Mouse (Mus musculus) embryonic facial prominence, embryonic 14.5 days (tissue): Measurements from ENCODE around the gene Nacad. TPM values are rescaled to one million over a fixed set of nuclear protein-coding genes. Genes with fewer than 3 reads are reported as not detected.

Experiments used
- ATAC-seq: fragments of 200-750 bp; cut with Nextera tagmentation; 2 replicates; pipeline ENCODE4 v1.8.0; 2017; ENCODE audit warnings: low read depth, moderate number of reproducible peaks, moderate TSS enrichment
- DNase-seq: peaks from one replicate; pipeline ENCODE4 v3.0.0-alpha.2; 2015; ENCODE audit warnings: low spot score
- H3K27ac ChIP-seq: fragments of 300-500 bp; sonication (generic); replicated peaks from 2 replicates; pipeline ENCODE4 v1.5.1; 2014; ENCODE audit warnings: low read depth, mild to moderate bottlenecking, low read length, moderate library complexity
- H3K27me3 ChIP-seq: fragments of 300-500 bp; sonication (generic); replicated peaks from 2 replicates; pipeline ENCODE4 v1.6.1; 2014; ENCODE audit warnings: low read length; ENCODE audit not compliant: control insufficient read depth, insufficient read depth
- H3K36me3 ChIP-seq: fragments of 300-500 bp; sonication (generic); 2 replicates; pipeline ENCODE4 v1.6.1; 2014; ENCODE audit warnings: low read length, mixed read lengths; ENCODE audit not compliant: control insufficient read depth, insufficient read depth
- H3K4me1 ChIP-seq: fragments of 300-500 bp; sonication (generic); 2 replicates; pipeline ENCODE4 v1.6.1; 2014; ENCODE audit warnings: antibody characterized with exemption, low read length; ENCODE audit not compliant: control insufficient read depth, insufficient read depth
- H3K4me2 ChIP-seq: fragments of 300-500 bp; sonication (generic); 2 replicates; pipeline ENCODE4 v1.6.1; 2014; ENCODE audit warnings: low read depth, mild to moderate bottlenecking, low read length, moderate library complexity, mixed read lengths
- H3K4me3 ChIP-seq: fragments of 300-500 bp; sonication (generic); 2 replicates; pipeline ENCODE4 v1.5.1; 2014; ENCODE audit warnings: low read depth, mild to moderate bottlenecking, low read length
- H3K9ac ChIP-seq: fragments of 300-500 bp; sonication (generic); 2 replicates; pipeline ENCODE4 v1.6.1; 2014; ENCODE audit warnings: low read depth, mild to moderate bottlenecking, low read length, moderate library complexity, mixed read lengths
- H3K9me3 ChIP-seq: fragments of 300-500 bp; sonication (generic); 2 replicates; pipeline ENCODE4 v1.6.1; 2016; ENCODE audit warnings: low read length; ENCODE audit not compliant: control insufficient read depth
- WGBS: fragments of 180-500 bp; shearing (Covaris S2); extraction: QIAGEN DNeasy Blood & Tissue Kit; methylation state at CpG from one replicate; pipeline ENCODE4 v1.1.7; 2014; 5-methylcytosine and 5-hydroxymethylcytosine counted together
- polyA plus RNA-seq: library from polyadenylated mRNA; unstranded; fragments of >200 nt; fragmentation: Nextera tagmentation; extraction: Ambion mirVana; gene quantifications from 2 replicates; pipeline ENCODE4 v1.2.1, GENCODE M21; 2014

Gene Nacad
- polyA plus RNA-seq, 1 experiment from 2014 or later, result 7.0 TPM

DNA sequence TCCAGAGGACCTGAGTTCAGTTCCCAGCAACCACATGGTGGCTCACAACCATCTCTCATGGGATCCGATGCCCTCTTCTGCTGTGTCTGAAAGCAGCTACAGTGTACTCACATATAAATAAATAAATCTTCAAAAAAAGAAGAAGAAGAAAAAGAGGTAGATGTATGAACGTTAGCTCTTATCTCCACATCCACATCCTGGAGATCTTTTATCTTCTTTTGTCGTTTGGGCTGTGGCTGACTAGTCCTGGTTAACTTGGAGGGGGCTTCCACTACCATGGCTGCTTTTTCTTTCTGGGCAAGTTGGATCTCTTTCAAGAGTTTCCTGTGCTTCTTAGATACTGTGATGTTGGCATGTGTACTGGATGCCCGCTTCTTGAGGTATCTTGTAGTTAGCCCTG is 42.7 kb downstream of the Nacad start:
- Histone ChIP-seq H3K9ac (no peak overlapping the region), H3K27me3 (no peaks in the 10 kb centered on the region), H3K36me3 (peaks cover 7% of the 10 kb centered on the region), H3K27ac (no peak overlapping the region), H3K4me1 (peaks cover 8% of the 10 kb centered on the region; the same call in 1 of the 2 replicates), H3K9me3 (no peaks in the 10 kb centered on the region), H3K4me3 (no peak overlapping the region), H3K4me2 (no peak overlapping the region)
- DNase-seq (no peak), ATAC-seq (no peak)
- WGBS, result 92% methylated on average over 4 of the region's 4 CpGs

DNA sequence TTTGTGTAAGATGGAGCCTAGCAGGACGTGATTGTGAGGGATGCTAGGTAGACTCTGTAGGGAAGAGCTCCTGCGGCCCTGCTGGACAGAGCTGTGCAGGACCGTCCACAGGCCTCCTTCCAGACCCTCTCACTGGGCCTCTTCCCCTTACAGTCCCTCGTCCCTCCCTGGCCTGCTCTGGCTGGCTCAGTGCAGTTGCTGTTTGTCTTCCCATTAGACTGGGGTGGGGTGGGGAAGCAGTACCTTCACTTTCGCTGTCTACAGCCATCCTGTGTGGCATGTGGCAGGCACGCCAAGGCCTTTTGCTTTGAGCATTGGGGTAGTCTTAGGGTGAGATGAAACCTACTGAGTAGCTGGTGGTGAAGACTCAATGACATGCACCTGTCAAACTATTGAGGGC is 43.5 kb downstream of the Nacad start:
- H3K9ac ChIP-seq, result no peak overlapping the region
- 84% methylated on average over 6 of the region's 6 CpGs for WGBS

DNA sequence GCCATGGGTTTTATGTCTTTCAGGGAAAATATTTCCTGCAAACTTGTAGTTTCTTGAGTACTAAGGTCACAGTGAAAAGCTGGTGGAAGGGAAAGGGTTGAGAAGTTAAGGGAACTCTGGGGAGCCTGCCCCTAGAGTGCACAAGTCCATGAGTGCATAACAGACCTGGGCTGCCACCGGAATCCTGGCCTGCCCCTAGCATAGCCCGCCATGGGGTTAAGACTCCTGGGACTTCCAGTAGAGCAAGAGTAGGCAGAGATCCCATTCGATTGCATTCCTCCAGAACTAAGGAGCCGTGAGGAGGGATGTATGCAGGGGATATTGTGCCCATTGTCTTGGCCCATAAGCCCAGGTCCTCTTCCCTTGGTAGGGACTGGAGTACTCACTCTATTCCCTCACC is 44.4 kb downstream of the Nacad start:
- Histone ChIP-seq H3K36me3 (peaks cover 11% of the 10 kb centered on the region), H3K4me1 (peaks cover 8% of the 10 kb centered on the region; the same call in 1 of the 2 replicates), H3K27ac (0 out of 2 replicates have a peak overlapping the region, but pooled peaks have one; percentile 6), H3K9ac (no peak overlapping the region), H3K4me3 (no peak overlapping the region), H3K4me2 (no peak overlapping the region), H3K9me3 (no peaks in the 10 kb centered on the region), H3K27me3 (no peaks in the 10 kb centered on the region)
- ATAC-seq, result no peak
- WGBS, result 91% methylated on average over 4 of the region's 4 CpGs
- DNase-seq, result no peak

More for the DNA sequence above, 43.5 kb downstream of the Nacad start:
- Histone ChIP-seq H3K9me3 (no peaks in the 10 kb centered on the region), H3K27ac (no peak overlapping the region), H3K27me3 (no peaks in the 10 kb centered on the region), H3K36me3 (peaks cover 7% of the 10 kb centered on the region), H3K4me1 (peaks cover 8% of the 10 kb centered on the region; the same call in 1 of the 2 replicates), H3K4me3 (no peak overlapping the region), H3K4me2 (no peak overlapping the region)
- ATAC-seq, result 0 out of 2 replicates have a peak, but pooled peaks have one; percentile 44
- DNase-seq, result no peak

DNA sequence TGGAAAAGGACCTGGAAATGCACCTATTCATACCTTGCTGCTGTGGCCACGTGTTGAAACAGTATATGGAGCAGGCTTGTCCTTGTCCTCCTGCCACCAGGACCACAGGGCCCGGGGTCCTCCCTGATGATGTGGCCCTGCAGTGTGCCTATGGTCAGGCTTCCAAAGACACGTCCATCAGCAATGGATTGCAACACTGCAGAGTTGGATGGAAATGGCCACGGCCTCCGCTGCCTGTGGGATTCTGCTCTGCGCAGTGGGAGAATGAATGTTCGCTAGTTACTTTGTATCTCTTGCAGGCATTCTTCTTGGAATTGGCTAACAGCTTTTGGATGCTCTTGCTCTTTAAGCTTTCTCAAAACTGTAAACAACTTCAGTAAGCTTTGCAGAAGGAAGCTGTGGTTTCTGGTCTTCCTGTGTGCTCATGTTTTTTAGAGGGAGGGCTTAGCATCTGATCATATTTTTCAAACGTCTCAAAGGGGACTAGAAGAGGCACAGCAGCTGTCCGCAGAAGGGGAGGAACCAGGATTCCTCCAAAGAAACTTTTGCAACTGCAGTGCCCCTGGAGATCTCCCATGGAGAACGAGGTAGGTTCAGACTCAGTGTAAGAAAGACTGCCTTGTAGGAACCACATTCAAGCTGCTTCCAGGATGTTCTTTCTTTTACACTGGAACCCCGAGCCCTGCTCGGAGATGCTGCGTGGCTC is 45.0 kb downstream of the Nacad start:
- no peaks in the 10 kb centered on the region for H3K27me3 ChIP-seq
- H3K9me3 ChIP-seq, result no peaks in the 10 kb centered on the region

DNA sequence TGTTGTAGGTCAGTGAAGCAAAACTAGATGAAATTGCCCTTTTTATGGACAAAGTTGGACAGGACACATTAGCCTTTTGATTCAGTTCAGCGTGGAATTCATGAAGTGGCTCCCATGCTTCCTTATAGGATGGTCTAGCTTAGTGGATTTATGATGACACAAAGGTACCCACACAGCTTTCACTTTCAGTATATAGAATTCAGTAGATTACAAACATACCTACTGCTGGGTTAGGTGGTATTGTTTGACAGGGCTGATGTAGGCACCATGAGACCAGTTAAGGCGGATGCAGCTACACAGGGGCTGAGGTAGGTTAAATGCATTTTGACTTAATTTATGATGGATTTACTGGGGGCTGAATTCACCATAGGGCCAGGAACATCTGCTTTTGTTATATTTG is 45.9 kb downstream of the Nacad start:
- Histone ChIP-seq H3K4me3 (no peak overlapping the region), H3K9ac (no peak overlapping the region), H3K4me2 (no peak overlapping the region), H3K9me3 (no peaks in the 10 kb centered on the region), H3K27ac (no peak overlapping the region), H3K27me3 (no peaks in the 10 kb centered on the region), H3K36me3 (peaks cover 11% of the 10 kb centered on the region), H3K4me1 (peaks cover 8% of the 10 kb centered on the region; the same call in 1 of the 2 replicates)
- no peak for ATAC-seq
- DNase-seq, result no peak
- 94% methylated on average over 2 of the region's 2 CpGs for WGBS

More for the DNA sequence above, 45.0 kb downstream of the Nacad start:
- 76% methylated on average over 13 of the region's 13 CpGs for WGBS
- peaks cover 11% of the 10 kb centered on the region for H3K36me3 ChIP-seq
- H3K27ac ChIP-seq, result 0 out of 2 replicates have a peak overlapping the region, but pooled peaks have one; percentile 15
- DNase-seq, result peak; percentile 20
- no peak overlapping the region for H3K4me2 ChIP-seq
- ATAC-seq, result no peak
- H3K9ac ChIP-seq, result no peak overlapping the region
- H3K4me1 ChIP-seq, result peaks cover 8% of the 10 kb centered on the region; the same call in 1 of the 2 replicates
- H3K4me3 ChIP-seq, result no peak overlapping the region

DNA sequence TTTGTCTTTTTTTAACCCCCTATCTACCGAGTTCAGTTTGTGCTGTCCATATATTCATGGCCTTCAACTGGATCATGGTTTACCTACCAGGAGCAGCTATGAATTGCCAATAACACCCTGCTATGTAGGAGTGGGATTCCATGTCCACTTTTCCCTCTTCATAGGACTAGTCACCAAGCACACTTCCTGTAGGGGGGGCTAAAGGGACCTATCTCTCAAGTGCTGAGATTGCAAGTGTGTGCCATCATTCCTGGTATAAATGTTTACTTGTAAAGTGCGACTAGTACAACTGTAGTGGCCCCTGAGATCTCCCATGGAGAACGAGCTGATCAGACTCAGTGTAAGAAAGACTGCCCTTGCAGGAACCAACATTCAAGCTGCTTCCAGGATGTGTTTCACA is 47.6 kb downstream of the Nacad start:
- no peak for DNase-seq
- no peak overlapping the region for H3K27ac ChIP-seq
- no peak overlapping the region for H3K9ac ChIP-seq
- H3K4me2 ChIP-seq, result no peak overlapping the region
- H3K36me3 ChIP-seq, result peaks cover 11% of the 10 kb centered on the region; the same call in 1 of the 2 replicates
- whole genome bisulfite sequencing, result 88% methylated on average over 3 of the region's 3 CpGs
- no peak overlapping the region for H3K4me3 ChIP-seq
- H3K4me1 ChIP-seq, result peaks cover 8% of the 10 kb centered on the region; the same call in 1 of the 2 replicates
- H3K27me3 ChIP-seq, result no peaks in the 10 kb centered on the region
- no peak for ATAC-seq
- no peaks in the 10 kb centered on the region for H3K9me3 ChIP-seq

DNA sequence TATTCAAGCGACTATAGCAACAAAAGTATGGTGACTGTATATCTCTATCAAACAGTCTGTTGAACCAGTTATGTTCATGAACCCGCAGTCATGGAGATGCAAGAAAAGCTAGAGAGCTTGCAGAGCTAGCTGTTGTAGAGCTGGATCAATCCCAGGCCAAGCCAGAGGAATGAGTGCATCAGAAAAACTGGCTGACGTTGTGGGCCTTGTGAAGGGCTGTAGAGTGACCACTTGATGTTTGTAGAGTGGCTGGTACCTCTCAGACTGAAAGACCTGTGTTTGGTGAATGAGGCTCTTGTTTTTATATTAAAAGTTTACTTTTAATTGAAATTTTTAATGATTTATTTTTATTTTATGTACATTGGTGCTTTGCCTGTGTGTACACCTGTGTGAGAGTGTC is 55.7 kb downstream of the Nacad start:
- H3K36me3 ChIP-seq, result 0 out of 2 replicates have a peak, but pooled peaks cover 9% of the 10 kb centered on the region
- ATAC-seq (no peak), DNase-seq (no peak)
- H3K4me2 ChIP-seq, result no peak overlapping the region
- WGBS, result 94% methylated on average over 3 of the region's 3 CpGs
- no peaks in the 10 kb centered on the region for H3K27me3 ChIP-seq
- H3K27ac ChIP-seq, result no peak overlapping the region
- H3K4me3 ChIP-seq, result no peak overlapping the region
- no peak overlapping the region for H3K9ac ChIP-seq
- H3K4me1 ChIP-seq, result peaks cover 8% of the 10 kb centered on the region
- no peaks in the 10 kb centered on the region for H3K9me3 ChIP-seq

DNA sequence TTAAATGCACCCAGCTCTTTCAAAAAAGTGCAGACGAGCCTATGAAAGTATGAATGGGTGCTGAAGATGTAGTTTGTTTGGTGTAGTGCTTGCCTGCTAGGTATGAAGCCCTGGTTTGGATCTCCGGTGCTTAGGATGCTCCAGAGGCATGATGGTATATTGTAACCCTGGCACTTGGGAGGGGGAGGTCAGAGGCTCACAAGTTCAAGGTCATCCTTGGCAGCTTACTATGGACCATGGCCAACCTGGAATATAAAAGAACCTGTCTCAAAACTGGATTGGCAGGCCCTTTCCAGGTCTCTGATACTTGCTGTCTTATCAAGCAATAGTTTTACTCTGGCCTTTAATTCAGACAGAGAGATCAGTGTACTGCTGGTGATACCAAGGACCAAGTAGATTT is 56.1 kb downstream of the Nacad start:
- Histone ChIP-seq H3K4me2 (no peak overlapping the region), H3K27me3 (no peaks in the 10 kb centered on the region), H3K36me3 (0 out of 2 replicates have a peak, but pooled peaks cover 9% of the 10 kb centered on the region), H3K27ac (no peak overlapping the region), H3K9ac (no peak overlapping the region), H3K4me1 (peaks cover 8% of the 10 kb centered on the region), H3K4me3 (no peak overlapping the region), H3K9me3 (no peaks in the 10 kb centered on the region)
- ATAC-seq (no peak), DNase-seq (no peak)
- WGBS, result 93% methylated on average over 2 of the region's 2 CpGs
